Comparison of ENCODE assay signal across 28 mouse cellular contexts in the genomic region with DNA sequence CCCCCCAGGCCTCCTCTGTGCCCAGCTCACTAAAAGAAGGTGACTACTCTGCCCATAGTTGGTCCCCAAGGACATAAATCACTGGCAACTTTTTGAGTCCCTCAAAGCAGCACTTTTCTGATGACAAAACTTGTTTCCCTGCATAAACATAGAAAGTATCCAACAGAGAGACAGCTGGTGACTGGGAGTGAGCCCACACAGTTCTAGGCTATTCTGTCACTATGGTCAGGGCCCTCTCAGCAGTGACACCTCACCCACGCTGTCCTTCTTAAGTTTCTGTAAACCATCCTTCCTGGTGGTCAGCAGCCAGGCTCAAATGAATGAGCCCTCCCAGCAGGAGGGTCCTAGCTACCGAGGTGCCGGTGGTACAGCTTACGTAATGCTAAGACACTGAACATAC. TPM values are rescaled to one million over a fixed set of nuclear protein-coding genes. Genes with fewer than 3 reads are reported as not detected.
"Had no signal": no experiment of that assay in that cellular context is flagged by ENCODE, and none has a peak within 500 bp of the region (broad histone marks: within the 10 kb centered on the region; RNA-seq: fewer than 3 reads in every experiment).

No protein-coding gene starts in this region.

- H3K9me3 ChIP-seq: heart, embryonic 10.5 days; heart, embryonic 12.5 days; hindbrain, embryonic 10.5 days; hindbrain, embryonic 12.5 days; intestine, embryonic 15.5 days; kidney, embryonic 15.5 days; limb, embryonic 10.5 days; limb, embryonic 12.5 days; liver, embryonic 13.5 days had no signal

- ATAC-seq: hindbrain, embryonic 16.5 days; inflammation-experienced regulatory T-cells, adult 6 months; intestine, embryonic 15.5 days; intestine, postnatal 0 days had no signal

- H3K9ac ChIP-seq: heart, embryonic 12.5 days; hindbrain, embryonic 12.5 days; hindbrain, embryonic 14.5 days; intestine, embryonic 15.5 days; kidney, embryonic 15.5 days; limb, embryonic 12.5 days; liver, embryonic 13.5 days had no signal

- H3K27ac ChIP-seq: gastrocnemius, adult 2 months; heart, embryonic 10.5 days; hindbrain, embryonic 10.5 days; hindbrain, embryonic 12.5 days; hindbrain, embryonic 14.5 days; intestine, embryonic 15.5 days; kidney, embryonic 15.5 days; kidney, postnatal 0 days; limb, embryonic 10.5 days; limb, embryonic 12.5 days; liver, embryonic 13.5 days had no signal

- H3K4me2 ChIP-seq: heart, embryonic 12.5 days; hindbrain, embryonic 12.5 days; hindbrain, embryonic 14.5 days; intestine, embryonic 15.5 days; kidney, embryonic 15.5 days; limb, embryonic 12.5 days; liver, embryonic 11.5 days; liver, embryonic 13.5 days had no signal

- DNase-seq: gastrocnemius, adult 2 months; gastrocnemius, postnatal 10 days; gastrocnemius, postnatal 25 days; heart, adult 18-20 months; heart, postnatal 10 days; heart, postnatal 4 days; kidney, adult 18-20 months; kidney, adult 8-10 months; kidney, postnatal 14 days; kidney, postnatal 36 days; layer of hippocampus, adult 9-11 months; liver; liver, embryonic 13.5 days had no signal

- H3K4me3 ChIP-seq: gastrocnemius, adult 2 months; heart, embryonic 10.5 days; heart, embryonic 12.5 days; hindbrain, embryonic 10.5 days; hindbrain, embryonic 12.5 days; intestine, embryonic 15.5 days; kidney, embryonic 15.5 days; limb, embryonic 10.5 days; limb, embryonic 12.5 days; liver, embryonic 13.5 days had no signal

- H3K4me1 ChIP-seq: hindbrain, embryonic 12.5 days; intestine, embryonic 15.5 days; kidney, embryonic 15.5 days; limb, embryonic 10.5 days; limb, embryonic 12.5 days; liver, embryonic 13.5 days had no signal

- H3K27me3 ChIP-seq: heart, embryonic 12.5 days; hindbrain, embryonic 12.5 days; intestine, embryonic 15.5 days; kidney, embryonic 15.5 days; limb, embryonic 12.5 days; liver, embryonic 13.5 days had no signal

RNA-seq across cellular contexts. Expression of a gene that starts 41.1 kb away (rescaled TPM):
- total RNA-seq: granulocyte monocyte progenitor cell, adult 5-6 weeks had no signal
- polyA plus RNA-seq: inflammation-experienced regulatory T-cells, adult 6 months had no signal
